Mouse (Mus musculus) gastrocnemius, adult 8-10 months (tissue): ENCODE measurements around the gene Ms4a15. TPM values are rescaled to one million over a fixed set of nuclear protein-coding genes. Genes with fewer than 3 reads are reported as not detected.

Source experiments
- DNase-seq, 2 experiments: peaks; one replicate each; pipeline ENCODE4 v3.0.0; 2022; ENCODE audit warnings: low spot score in 2 of 2
- total RNA-seq, 4 experiments: library from RNA; stranded (reverse); gene quantifications; 2 replicates each; pipeline ENCODE4 v1.2.4; 2022

The Ms4a15 gene
- total RNA-seq, 4 experiments from 2014 or later, result not detected

DNA sequence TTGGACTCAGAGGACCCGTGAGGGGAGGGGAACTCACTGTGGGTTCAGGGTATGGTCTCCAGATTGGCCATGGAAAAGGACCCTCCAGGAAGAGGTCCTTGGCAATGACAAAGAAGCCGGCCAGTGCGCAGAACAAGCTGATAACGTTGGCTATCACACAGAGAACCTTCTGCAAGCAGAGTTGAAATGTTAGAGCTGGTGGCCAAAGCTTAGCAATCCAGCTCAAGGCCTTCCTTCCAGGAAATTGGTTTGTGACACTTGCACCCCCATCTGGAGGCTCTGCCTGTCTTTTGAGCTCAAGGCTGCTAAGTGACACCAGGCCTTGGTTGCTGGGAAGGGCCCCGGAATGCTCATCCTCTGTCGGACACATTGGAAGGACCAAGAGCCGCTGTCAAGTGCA, 27.3 kb downstream of the Ms4a15 start:
- no peak for DNase-seq

DNA sequence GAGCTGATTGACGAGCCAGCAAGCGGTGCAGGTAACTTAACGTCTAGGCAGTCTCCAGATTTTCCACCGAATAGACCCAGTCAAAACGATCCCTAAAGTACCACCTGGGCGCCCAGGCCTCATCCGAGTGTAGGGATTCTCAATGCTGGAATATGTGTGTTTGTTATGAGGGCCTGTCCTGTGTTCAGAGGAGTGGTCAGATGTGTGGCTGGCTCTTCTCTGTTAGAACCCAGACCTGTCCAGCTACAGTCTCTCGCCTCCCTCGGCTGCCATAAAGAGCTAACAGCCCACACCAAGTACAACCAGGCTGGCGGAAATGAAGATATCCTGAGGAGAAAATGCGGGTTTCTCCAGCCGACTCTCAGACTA, 33.1 kb downstream of the Ms4a15 start:
- DNase-seq, result no peak

DNA sequence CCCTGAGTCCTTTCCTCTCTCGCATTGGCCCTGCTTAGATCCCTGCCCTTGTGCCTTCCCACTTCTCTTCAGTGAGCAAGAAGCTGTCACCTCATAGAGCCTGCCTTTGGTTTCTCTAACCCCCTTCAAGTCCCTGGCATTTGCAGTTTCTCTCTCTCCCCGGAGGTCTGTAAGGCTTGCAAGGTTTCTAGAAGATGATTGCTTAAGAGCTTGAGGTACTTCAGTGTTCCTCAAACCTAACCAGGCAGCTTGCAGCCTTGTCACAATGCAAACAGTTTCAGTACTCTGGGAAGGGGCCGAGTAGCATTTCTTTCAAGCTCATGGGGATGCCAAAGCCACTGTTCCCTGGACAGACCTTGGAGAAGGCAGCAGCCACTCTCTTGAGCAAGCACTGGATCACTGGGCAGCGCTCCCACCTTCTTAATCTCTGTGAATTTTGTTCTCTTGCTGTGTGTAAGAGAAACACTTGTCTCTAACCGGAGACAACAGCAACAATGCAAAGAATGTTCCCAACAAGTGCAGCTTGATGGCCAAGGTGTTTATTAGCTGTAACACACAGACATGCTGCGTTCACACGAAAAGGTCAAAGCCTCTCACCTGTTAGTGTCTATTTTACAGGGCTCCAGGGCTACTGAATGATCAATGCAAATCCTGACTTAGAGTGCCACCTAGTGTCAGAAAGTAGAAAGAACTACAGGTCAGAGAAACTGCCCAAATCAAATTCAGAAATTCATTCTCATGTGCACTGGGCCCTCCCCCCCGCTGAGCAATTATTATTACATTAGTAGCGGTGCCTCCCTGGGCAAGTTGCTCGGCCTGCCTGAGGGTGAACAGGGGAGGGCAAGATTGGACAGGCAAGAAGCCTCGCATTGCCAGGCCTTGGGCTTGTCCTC, 33.7 kb downstream of the Ms4a15 start:
- DNase-seq, result peak in 1 of 2 experiments; percentile 35

DNA sequence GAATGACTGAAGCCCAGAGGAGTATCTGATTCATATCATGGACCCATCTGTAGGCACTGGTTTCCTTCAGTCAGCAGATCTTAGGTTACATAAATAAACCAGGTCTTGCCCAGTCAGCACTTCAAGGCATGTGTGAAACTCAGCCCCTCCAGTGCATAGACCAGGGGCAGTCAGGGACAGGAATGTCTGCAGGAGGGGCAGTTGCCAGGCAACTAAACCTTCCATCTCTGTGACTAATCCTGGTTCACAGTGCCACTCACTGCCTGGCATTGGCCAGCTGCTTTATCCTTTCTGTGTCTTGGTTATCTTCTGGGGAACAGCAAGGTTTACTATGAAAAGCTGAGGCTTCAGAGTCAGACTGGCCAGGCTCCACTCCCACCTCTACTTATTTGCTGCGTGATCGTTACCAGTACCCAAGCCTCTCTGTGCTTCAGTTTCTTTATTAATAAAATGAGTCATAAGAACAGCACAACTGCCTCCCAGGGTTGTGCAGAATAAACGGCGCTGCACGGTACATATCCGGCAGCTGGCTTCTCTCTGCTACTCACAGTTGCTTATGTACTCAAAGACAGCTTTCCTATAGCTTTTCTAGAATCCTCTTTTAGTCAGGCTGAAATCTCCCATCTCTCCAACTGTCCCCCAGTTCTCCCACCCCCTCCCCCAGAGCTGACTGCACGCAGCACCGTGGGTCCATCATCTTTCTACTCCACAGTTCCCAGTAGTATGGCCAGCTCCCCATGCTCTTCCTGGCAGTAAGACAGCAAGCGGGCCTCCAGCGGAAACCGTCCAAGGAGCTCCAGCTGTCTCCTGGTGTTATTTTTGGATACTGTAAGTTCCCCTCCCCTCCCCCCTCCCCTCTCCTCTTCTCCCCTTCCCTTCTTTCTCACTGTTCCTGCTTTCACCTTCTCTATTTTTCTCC, 40.8 kb downstream of the Ms4a15 start:
- peak; percentile 57 to 77 for DNase-seq

DNA sequence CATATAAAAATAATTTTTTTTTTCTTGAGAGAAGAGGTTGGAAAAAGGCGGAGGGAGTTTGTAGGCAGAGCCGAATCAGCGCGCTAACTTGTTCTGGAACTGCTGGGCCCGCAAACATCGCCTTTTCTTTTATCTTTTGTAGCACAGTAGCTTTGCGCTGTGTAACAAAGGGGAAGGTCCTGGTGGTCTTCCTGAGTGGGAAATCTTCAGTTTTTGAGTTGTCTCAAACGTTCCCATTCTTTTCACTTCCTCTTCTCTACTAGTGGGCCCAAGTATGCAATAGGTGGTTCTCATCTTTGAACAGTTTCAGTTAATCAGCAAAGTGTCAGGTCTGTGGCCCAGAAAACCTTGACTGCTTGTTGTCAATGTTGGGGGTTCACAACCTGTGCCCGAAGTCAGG, 43.5 kb downstream of the Ms4a15 start:
- no peak for DNase-seq

DNA sequence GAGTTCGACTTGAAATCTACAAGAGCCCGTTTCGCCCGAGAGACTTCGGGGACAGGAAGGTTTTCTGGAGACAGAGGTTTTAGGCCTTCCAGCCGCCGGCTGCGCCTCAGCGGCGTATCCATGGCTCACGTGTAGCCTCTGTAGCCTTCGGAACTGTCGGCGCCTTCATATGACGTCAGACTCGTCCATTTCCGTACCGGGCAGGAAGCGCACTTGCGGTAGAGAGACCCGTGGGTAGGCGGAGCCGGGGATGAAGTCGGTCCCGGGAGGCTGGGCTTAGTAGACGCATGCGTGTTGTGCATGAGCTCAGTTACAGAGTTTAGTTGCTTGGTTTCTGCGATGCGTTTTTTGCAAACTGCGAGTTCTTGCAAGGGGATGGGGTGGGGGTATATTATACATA, 43.9 kb downstream of the Ms4a15 start, which contains the start of gene Ccdc86:
Gene Ccdc86 (minus strand): TSS at position 155 of the 400 bp plus-strand sequence.
- peak; percentile 88 to 93 for DNase-seq

DNA sequence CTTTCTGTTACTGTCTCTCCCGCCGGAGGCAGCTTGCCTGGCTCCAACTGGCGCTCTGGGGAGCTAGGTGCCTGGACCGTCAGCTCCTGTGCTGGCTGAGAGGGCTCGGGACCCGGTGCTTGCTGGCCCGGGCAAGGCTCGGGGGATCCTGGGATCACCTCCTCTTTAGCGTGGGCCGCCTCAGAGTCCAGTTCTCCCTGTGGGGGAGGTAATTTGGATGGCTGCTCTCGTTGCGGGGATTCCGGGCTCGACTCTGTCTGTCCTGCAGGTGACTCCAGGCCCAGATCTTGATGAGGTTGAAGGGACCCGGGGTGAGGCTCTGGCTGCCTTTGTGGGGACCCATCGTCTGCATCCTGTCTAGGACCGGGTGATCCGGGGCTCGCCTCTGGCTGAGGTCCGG, 44.6 kb downstream of the Ms4a15 start:
- no peak for DNase-seq

DNA sequence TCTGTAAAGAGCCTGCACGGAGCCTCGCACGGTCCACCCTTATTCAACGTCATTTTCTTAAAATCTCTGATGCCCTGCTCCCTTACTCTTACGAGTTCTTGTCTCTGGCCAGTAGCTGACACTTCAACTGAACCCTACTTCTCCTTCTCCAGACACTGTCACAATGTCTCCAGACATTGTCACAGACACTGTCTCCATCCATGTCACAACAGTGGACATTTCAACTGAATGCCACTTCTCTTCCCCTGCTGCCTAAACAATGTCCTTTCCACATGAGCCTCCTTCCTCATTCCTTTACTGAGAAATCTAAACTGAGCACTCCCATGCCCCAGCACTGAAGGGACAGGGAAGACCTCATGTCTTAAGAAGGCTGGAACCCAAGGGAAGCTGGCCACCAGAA, 45.8 kb downstream of the Ms4a15 start:
- no peak for DNase-seq

DNA sequence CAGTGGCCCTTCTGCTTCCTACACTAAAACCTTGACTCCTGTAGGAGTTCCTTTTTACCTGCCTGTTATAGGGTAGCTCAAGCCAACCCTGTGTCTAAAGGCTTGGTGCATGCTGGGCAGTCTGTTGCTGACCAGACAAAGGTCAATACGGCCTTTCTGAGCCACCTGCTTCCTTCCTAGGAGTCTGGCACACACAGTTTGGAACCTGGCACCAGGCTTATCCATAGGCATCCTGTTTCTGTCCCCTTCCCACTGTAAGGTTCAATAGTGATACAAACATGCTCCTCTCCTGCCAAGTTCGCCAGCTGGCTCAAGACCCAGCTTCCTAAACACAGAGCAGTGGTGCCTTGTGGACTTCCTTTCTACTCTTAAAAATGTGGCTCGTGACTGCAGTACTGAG, 46.5 kb downstream of the Ms4a15 start:
- no peak for DNase-seq

DNA sequence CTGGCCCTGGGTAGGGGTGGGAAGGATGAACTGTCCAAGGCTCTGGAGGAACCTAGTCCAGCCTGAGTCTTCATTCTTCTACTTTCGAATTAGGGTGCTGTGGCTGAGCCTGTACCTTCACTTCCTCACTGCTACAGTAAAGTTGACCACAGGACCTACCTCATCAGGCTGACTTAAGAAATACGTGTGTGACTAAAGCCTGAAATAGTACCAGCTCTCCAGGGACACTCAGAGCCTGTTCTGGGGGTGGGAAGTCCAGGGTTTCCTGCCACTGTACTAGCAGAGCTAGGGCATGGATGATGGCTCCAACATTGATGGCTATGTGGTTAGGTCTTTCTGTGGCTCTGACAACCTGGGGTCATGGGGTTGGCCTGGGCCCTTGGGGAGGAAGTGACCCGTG, 49.1 kb downstream of the Ms4a15 start:
- DNase-seq, result no peak

DNA sequence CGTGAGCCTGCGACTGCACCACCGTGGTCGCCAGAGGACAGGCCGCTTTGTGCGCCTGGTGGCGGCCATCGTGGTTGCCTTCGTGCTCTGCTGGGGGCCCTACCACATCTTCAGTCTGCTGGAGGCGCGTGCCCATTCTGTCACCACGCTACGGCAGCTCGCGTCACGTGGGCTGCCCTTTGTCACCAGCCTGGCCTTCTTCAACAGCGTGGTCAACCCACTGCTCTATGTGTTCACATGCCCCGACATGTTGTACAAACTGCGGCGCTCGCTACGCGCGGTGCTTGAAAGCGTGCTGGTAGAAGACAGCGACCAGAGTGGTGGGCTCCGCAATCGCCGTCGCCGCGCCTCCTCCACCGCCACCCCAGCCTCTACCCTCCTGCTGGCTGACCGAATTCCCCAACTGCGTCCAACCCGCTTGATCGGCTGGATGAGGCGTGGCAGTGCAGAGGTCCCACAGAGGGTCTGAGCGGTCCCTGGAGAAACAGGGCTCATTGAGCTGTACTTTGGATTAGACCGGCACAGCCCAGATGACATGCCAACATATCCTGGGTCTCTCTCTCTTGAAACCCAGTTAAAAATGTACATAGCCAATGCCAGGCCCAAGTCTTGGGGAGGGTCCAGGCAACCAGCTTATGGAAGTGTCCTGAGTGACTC, 52.1 kb downstream of the Ms4a15 start:
- DNase-seq, result no peak

DNA sequence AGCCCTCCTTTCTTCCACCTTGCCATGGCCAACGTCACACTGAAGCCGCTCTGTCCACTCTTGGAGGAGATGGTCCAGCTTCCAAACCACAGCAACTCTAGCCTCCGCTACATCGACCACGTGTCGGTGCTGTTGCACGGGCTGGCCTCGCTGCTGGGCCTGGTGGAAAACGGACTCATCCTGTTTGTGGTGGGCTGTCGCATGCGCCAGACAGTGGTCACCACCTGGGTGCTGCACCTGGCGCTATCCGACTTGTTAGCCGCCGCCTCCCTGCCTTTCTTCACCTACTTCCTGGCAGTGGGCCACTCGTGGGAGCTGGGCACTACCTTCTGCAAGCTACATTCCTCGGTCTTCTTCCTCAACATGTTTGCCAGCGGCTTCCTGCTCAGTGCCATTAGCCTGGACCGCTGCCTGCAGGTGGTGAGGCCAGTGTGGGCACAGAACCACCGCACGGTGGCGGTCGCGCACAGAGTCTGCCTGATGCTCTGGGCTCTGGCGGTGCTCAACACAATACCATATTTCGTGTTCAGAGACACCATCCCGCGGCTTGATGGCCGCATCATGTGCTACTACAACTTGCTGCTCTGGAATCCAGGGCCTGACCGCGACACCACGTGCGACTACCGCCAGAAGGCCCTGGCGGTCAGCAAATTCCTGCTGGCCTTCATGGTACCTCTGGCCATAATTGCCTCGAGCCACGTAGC, 52.8 kb downstream of the Ms4a15 start:
- DNase-seq, result peak in 1 of 2 experiments; percentile 23

DNA sequence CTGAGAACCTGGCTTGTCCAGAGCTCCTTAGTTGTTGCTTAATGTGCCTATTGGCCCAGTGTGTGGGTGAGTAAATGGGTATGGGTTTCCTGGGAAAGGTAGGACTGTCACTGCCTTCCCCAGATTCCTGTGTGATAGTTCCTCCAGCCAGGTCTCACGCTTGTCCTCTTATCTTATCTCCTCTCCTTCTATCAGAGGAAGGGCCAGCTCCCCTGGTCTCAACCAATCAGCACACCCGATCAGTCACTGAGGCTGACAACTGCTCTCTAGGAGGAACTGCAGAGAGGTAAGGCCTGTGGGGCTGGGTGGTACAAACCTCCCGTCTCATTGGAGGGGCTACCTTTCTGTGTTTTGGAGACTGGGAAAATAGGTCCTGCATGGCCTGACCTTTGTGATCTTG, 54.3 kb downstream of the Ms4a15 start:
- no peak for DNase-seq

DNA sequence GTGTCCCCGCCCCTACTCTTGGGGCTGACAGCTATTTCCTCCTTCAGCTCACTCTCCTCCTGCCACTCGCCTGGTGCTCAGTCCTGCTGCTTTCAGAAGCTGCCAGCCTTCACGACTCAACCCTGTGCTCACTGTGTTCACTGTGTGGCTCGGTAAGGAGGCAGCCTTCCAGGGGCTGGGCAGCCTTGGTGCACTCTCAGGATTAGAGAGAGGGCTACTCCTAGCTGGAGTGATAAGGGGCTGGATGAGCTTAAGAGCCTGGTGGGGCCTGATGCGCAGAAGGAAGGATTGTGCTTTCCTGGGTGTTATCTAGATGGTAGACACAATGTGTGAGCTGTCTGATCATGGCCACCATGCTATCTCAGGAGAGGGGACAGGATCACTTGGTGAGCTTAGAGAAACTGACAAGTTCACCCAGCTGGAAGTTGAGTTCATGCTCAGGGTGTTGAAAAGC, 55.9 kb downstream of the Ms4a15 start, which contains the start of gene Ptgdr2:
Gene Ptgdr2 (plus strand): TSS at position 51 of the 454 bp plus-strand sequence.
- no peak for DNase-seq

DNA sequence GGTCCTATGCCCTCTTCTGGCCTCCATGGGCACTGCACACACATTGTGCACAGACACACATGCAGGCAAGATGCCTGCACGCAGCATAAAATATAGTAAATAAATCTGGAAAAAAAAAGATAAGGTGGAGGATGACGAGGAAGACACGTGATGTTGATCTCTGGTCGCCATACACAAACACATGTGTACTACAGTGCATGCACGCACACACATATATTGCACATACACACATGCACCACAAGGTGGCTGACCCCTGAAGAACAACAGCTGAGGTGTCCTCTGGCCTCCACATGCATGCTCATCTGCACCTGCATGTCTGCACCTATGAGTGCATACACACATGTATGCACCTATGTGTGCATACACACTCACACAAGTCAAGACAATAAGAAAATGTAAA, 57.0 kb downstream of the Ms4a15 start:
- no peak for DNase-seq

DNA sequence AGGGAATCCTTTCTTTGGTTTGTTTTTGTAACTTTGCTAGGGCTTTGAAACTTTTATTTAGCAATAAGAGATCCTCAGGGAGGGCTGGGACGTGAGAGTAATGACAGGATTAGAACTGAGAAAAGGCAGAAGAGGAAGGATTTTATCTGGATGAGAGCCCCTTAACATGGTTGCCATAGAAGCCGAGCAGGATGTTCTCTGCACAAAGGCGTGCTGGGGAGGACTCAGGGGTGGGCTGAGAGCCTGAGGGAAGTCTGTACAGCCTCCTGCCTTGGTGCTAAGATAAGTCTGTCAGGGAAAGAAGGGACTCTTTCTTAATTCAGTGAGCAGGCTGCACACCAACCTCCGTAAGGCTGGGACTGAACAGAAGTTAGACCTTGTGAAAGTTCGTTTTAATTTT, 58.0 kb downstream of the Ms4a15 start:
- DNase-seq, result no peak

DNA sequence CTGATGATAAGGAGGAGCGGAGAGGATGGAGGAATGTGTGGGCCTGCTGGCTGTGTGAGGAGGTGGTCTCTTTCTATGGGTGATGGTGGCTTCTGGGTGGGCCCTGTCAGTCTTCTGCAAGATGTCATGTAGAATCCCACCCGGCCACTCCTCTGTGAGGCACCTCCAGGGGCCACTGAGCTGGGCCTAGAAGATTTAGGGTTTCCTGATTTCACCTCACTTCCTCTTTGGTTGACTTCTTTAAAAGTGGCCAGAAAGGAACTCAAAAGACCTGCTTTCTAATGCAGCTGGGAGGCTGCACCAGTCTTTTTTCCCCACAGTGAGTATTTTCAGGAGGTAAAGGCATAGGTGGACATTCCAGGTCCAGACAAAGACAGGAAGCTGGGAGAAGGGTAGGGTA, 62.4 kb downstream of the Ms4a15 start:
- DNase-seq, result no peak
